Mouse (Mus musculus) embryonic facial prominence, embryonic 12.5 days (tissue): ENCODE data around the gene Tprn. TPM values are rescaled to one million over a fixed set of nuclear protein-coding genes. Genes with fewer than 3 reads are reported as not detected.
A peak's percentile ranks its signal among the peaks of the same experiment; 100 is the strongest.

Experiments used
- ATAC-seq: fragments of 200-750 bp; cut with Nextera tagmentation; 2 replicates; pipeline ENCODE4 v1.8.0; 2017; ENCODE audit not compliant: insufficient number of reproducible peaks, insufficient read depth, low FRiP score, low TSS enrichment
- H3K27ac ChIP-seq: fragments of 300-500 bp; sonication (generic); 2 replicates; pipeline ENCODE4 v1.5.1; 2016; ENCODE audit warnings: mild to moderate bottlenecking
- H3K27me3 ChIP-seq: fragments of 300-500 bp; sonication (generic); 2 replicates; pipeline ENCODE4 v1.6.1; 2016; ENCODE audit warnings: mild to moderate bottlenecking, moderate library complexity
- H3K36me3 ChIP-seq: fragments of 300-500 bp; sonication (generic); 2 replicates; pipeline ENCODE4 v1.6.1; 2016; ENCODE audit warnings: mild to moderate bottlenecking
- H3K4me1 ChIP-seq: fragments of 300-500 bp; sonication (generic); 2 replicates; pipeline ENCODE4 v1.6.1; 2016
- H3K4me2 ChIP-seq: fragments of 300-500 bp; sonication (generic); replicated peaks from 2 replicates; pipeline ENCODE4 v1.6.1; 2016; ENCODE audit warnings: mild to moderate bottlenecking, moderate library complexity
- H3K4me3 ChIP-seq: fragments of 300-500 bp; sonication (generic); 2 replicates; pipeline ENCODE4 v1.5.1; 2016; ENCODE audit warnings: mild to moderate bottlenecking
- H3K9ac ChIP-seq: fragments of 300-500 bp; sonication (generic); 2 replicates; pipeline ENCODE4 v1.6.1; 2016; ENCODE audit warnings: mild to moderate bottlenecking, moderate library complexity
- H3K9me3 ChIP-seq: fragments of 300-500 bp; sonication (generic); 2 replicates; pipeline ENCODE4 v1.6.1; 2016; ENCODE audit warnings: mild to moderate bottlenecking, moderate library complexity
- WGBS: fragments of 180-500 bp; shearing (Covaris S2); methylation state at CpG from one replicate; pipeline ENCODE4 v1.1.7; 2016; 5-methylcytosine and 5-hydroxymethylcytosine counted together
- polyA plus RNA-seq: library from polyadenylated mRNA; unstranded; fragments of >200 nt; fragmentation: Nextera tagmentation; extraction: Ambion mirVana; gene quantifications from 2 replicates; pipeline ENCODE4 v1.2.1, GENCODE M21; 2016

The Tprn gene
- polyA plus RNA-seq, 1 experiment from 2014 or later, result 9.7 TPM

DNA sequence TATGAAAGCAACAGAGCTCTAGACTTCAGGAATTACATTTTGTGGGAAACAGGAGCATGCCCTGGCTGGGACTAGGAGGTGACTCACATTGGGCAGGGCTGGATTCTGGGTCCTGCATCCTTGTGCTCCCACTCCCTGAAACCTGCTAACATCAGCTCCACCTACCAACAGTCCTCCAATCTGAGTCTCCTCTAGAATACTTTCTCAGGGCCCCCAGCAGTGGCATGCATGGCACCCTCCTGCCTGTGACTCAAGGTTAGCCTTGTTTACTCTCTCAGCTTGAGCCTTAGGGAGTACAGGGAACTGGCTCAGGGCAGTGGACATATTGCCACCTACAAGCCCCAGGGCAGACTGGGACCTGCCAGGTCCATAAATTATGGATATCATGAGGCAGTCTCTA lies 24.3 kb upstream of the Tprn start:
- no peak for ATAC-seq
- Histone ChIP-seq H3K4me3 (no peak overlapping the region), H3K27ac (no peak overlapping the region), H3K9me3 (no peaks in the 10 kb centered on the region), H3K36me3 (no peaks in the 10 kb centered on the region), H3K27me3 (peaks cover 38% of the 10 kb centered on the region), H3K4me1 (peaks cover 22% of the 10 kb centered on the region), H3K9ac (no peak overlapping the region), H3K4me2 (no peak overlapping the region)

DNA sequence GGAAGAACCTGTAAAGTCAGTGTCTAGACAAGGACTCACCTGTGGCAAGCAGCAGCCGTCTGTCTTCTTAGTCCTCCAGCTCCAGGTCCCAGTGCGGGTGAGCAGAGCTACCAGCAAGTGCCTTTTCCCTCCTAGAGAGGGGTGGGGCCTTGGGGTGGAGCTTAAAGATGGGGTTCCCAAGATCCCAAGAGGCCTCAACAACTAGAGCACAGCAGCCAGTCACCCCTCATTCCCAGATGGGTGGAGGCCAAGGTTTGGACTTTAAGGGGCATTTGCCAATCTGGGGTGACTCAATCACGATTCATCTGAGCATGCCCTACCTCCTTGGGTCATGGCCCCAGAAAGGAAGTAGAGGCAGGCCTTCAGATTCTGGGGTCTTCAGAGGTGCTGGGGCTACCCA lies 22.7 kb upstream of the Tprn start:
- Histone ChIP-seq H3K4me3 (no peak overlapping the region), H3K9ac (no peak overlapping the region), H3K36me3 (no peaks in the 10 kb centered on the region), H3K4me1 (peaks cover 22% of the 10 kb centered on the region), H3K27ac (no peak overlapping the region), H3K27me3 (peaks cover 49% of the 10 kb centered on the region), H3K9me3 (no peaks in the 10 kb centered on the region), H3K4me2 (no peak overlapping the region)
- ATAC-seq, result no peak
- 86% methylated on average over 3 of the region's 3 CpGs for WGBS

DNA sequence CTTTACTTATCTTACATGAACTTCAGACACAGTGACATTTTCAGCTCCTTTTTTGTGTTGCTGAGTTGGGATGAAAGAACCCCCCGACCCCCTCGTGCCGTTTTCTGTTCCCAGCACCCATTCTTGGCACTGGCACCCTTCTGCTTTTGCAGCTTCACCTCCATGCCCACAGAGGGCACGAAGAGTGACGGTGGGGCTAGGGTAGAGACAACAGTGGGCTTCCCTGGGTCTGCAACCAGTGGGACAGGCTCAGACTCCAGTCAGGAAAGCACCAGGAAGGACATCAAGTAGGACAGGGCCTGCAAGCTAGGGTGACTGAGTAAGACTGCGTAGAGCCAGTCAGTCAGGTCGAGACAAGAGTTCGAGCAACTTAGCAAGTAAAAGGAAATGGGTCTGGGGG lies 22.1 kb upstream of the Tprn start:
- H3K27me3 ChIP-seq, result peaks cover 46% of the 10 kb centered on the region
- peaks cover 2% of the 10 kb centered on the region; the same call in 1 of the 2 replicates for H3K36me3 ChIP-seq
- H3K27ac ChIP-seq, result peak overlapping the region; percentile 8; the same call in 1 of the 2 replicates
- peak overlapping the region; percentile 98 for H3K4me2 ChIP-seq
- no peaks in the 10 kb centered on the region for H3K9me3 ChIP-seq
- 48% methylated on average over 8 of the region's 8 CpGs for WGBS
- no peak for ATAC-seq
- peaks cover 22% of the 10 kb centered on the region for H3K4me1 ChIP-seq
- H3K4me3 ChIP-seq, result peak overlapping the region; percentile 34
- 0 out of 2 replicates have a peak overlapping the region, but pooled peaks have one; percentile 6 for H3K9ac ChIP-seq

DNA sequence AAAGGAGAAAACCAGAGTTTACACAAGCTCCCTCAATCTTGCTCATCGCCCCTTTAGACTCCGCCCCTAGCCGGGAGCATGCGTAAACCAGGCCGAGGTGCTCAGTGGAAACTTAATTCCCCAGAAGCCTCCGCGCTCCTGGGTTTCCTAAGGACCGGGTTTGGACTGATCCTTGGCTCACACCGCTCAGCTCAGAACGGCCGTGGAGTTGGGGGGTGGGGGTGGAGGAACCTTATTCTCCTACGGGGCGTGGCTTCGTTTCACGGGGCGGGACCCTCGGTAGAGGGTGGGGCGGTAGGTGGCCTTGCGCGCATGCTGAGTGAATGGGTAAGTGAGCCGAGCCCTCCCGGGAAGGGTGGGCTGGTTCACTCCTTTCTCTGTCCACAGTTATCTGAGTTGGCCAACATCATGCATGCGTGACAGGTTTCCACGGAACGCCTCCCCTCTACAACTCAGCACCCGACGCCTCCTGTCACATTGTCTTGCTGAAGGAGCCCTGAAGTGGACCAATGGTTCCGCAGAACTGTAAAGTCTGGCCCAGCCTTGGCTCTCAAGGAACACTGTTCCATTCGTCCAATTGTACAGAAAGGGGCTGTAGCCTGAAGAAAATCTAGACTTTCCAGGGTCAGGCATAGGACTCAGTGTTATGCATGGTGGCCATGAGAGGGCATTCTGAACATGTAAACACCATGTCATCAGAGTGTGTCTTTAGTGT lies 21.5 kb upstream of the Tprn start:
- Histone ChIP-seq H3K4me3 (peak overlapping the region; percentile 34), H3K36me3 (peaks cover 6% of the 10 kb centered on the region; the same call in 1 of the 2 replicates), H3K9me3 (no peaks in the 10 kb centered on the region), H3K4me1 (peaks cover 22% of the 10 kb centered on the region), H3K9ac (peak overlapping the region; percentile 24; the same call in 1 of the 2 replicates), H3K4me2 (peak overlapping the region; percentile 98), H3K27ac (peak overlapping the region; percentile 8; the same call in 1 of the 2 replicates), H3K27me3 (peaks cover 43% of the 10 kb centered on the region)
- WGBS, result 1% methylated on average over 29 of the region's 29 CpGs
- ATAC-seq, result peak; percentile 81

DNA sequence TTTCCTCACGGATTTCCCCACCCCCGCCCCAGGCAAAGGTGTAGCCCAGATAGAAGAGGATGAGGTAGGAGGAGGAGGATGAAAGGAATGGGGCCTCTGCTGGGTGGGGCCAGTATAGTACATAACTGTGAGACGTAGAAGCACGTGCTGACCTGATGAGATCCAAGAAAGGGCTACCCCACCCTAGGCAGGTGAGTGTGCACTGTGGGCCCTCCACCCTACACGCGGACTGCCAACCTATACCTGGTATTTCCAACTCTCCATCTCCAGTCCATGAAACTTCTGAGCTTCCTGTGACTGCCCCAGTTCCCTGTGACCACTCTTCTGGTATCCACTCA lies 21.0 kb upstream of the Tprn start:
- Histone ChIP-seq H3K9ac (no peak overlapping the region), H3K36me3 (peaks cover 11% of the 10 kb centered on the region), H3K27ac (no peak overlapping the region), H3K4me2 (peak overlapping the region; percentile 98), H3K9me3 (no peaks in the 10 kb centered on the region), H3K4me3 (peak overlapping the region; percentile 52), H3K4me1 (peaks cover 22% of the 10 kb centered on the region), H3K27me3 (peaks cover 39% of the 10 kb centered on the region)
- 0 out of 2 replicates have a peak, but pooled peaks have one; percentile 19 for ATAC-seq
- 21% methylated on average over 6 of the region's 6 CpGs for WGBS

DNA sequence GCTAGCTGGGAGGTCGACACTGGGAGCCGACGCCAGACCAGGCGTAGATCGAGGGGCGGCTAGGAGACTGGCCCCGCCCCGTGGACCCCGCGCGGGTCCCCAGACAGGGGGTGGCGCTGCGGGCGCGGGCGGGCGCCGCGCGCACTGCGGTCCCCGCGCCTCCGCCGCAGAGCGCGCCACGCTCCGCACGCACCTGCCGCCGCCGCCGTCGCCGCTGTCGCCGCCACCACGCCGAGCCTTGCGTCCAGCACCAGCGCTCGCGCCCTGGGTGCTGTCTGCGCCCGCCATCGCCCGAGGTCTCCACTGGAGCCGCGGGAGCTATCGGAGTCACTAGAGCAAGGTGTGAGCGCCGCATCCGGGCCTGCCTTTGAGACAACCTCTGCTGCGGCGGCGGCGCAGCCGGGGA lies 20.3 kb upstream of the Tprn start, which contains the start of the genes Rnf208 and Cysrt1:
Gene Rnf208, plus strand, starts transcription at position 155 of the 406 bp plus-strand sequence.
Gene Cysrt1, minus strand, starts transcription at position 352 of the 406 bp plus-strand sequence.
- no peaks in the 10 kb centered on the region for H3K9me3 ChIP-seq
- peak within 1 kb of the TSS; percentile 52 for H3K9ac ChIP-seq
- WGBS, result under 1% methylated on average over 59 of the region's 59 CpGs
- peaks cover 39% of the 10 kb centered on the region for H3K27me3 ChIP-seq
- H3K27ac ChIP-seq, result 0 out of 2 replicates have a peak within 1 kb of the TSS, but pooled peaks have one; percentile 8
- peak within 1 kb of the TSS; percentile 98 for H3K4me2 ChIP-seq
- H3K4me3 ChIP-seq, result peak within 1 kb of the TSS; percentile 52
- peaks cover 12% of the 10 kb centered on the region for H3K36me3 ChIP-seq
- ATAC-seq, result no peak
- H3K4me1 ChIP-seq, result peaks cover 22% of the 10 kb centered on the region

DNA sequence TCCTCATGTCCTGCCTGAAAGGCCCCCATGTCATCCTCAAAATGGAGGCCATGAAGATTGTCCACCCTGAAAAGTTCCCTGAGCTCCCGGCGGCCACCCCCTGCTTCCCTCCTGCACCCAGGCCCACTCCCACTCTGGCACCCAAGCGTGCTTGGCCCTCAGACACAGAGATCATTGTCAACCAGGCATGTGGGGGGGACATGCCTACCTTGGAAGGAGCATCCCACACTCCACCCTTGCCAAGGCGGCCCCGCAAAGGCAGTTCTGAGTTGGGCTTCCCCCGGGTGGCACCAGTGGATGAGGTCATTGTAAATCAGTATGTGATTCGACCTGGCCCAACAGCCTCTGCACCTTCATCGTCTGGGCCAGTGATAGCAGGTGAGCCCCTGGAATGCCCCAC lies 19.1 kb upstream of the Tprn start:
- Histone ChIP-seq H3K4me3 (no peak overlapping the region), H3K36me3 (peaks cover 25% of the 10 kb centered on the region), H3K4me2 (peak overlapping the region; percentile 98; the same call in 1 of the 2 replicates), H3K4me1 (peaks cover 22% of the 10 kb centered on the region), H3K9me3 (no peaks in the 10 kb centered on the region), H3K9ac (0 out of 2 replicates have a peak overlapping the region, but pooled peaks have one; percentile 52), H3K27ac (no peak overlapping the region), H3K27me3 (peaks cover 34% of the 10 kb centered on the region)
- no peak for ATAC-seq
- 77% methylated on average over 8 of the region's 8 CpGs for WGBS

DNA sequence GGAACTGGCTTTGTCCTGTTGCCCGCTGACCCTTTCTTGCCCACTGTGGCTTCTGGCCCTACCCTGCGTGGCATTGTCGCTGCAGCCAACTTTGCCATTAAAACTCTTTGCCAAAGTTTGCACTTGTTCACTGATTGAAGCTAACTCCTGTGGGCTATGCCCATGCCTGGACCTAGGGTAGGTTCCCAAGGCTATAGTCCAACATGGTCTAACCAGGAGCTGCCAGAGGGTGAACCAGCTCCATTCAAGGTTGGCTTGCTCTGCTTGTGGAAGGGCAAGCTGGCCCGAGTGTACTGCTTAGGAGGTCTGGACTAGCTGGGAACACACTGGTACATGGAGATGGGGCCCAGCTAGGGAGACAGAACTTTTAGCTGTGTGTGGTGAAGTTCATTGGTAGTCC lies 18.3 kb upstream of the Tprn start:
- Histone ChIP-seq H3K27ac (no peak overlapping the region), H3K4me1 (peaks cover 22% of the 10 kb centered on the region), H3K4me2 (no peak overlapping the region), H3K27me3 (peaks cover 34% of the 10 kb centered on the region), H3K9me3 (no peaks in the 10 kb centered on the region), H3K36me3 (peaks cover 33% of the 10 kb centered on the region), H3K9ac (no peak overlapping the region), H3K4me3 (no peak overlapping the region)
- ATAC-seq, result no peak
- 89% methylated on average over 4 of the region's 4 CpGs for WGBS

DNA sequence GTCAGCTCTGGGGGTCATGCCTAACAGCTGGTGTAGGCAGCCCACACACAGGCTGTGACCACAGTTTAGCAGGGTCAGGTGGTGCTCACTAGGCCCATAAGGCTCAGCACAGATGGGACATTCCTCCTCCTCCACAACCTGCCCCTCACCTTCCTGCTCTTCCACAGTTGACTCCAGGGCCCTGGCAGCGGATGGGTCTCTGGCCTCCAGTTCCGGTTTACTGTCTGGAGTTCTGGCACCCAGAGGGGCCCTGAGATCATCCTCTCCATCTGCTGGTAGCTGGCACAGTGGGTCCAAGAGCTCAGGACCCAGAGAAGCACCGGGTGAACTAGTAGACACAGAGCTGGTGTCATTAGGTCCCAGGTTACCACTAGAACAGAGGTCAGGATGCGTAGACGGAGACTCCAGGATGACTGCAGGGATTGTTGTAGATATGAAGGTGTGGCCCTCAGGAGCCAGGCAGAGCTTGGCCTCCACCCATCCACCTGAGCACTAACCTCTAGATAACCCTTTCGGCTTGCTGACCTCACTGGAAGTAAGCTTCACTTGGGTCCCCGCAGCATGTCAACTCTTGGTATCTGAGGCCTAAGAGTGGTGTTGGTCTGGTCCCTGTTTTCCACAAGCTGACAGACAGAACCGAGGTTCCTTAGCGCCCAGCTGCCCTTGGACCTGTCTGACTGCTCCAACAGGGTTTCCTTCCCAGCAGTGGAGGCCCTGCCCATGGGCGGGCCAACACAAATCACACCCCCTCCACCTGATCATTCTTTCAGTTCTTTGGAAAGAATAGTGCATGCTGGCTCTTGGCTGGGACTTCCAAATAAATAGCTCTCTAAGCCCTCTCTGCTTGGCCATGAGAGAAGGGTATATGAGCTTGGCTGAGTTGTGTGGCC lies 16.0 kb upstream of the Tprn start, which contains the start of gene AL732309.1:
Gene AL732309.1, minus strand, starts transcription at position 681 of the 890 bp plus-strand sequence.
- Histone ChIP-seq H3K36me3 (peaks cover 48% of the 10 kb centered on the region), H3K4me1 (peaks cover 13% of the 10 kb centered on the region), H3K27ac (no peak within 1 kb of the TSS), H3K4me2 (no peak within 1 kb of the TSS), H3K9ac (peak within 1 kb of the TSS; percentile 15; the same call in 1 of the 2 replicates), H3K4me3 (no peak within 1 kb of the TSS), H3K27me3 (peaks cover 28% of the 10 kb centered on the region), H3K9me3 (no peaks in the 10 kb centered on the region)
- ATAC-seq, result no peak
- 93% methylated on average over 10 of the region's 10 CpGs for WGBS

DNA sequence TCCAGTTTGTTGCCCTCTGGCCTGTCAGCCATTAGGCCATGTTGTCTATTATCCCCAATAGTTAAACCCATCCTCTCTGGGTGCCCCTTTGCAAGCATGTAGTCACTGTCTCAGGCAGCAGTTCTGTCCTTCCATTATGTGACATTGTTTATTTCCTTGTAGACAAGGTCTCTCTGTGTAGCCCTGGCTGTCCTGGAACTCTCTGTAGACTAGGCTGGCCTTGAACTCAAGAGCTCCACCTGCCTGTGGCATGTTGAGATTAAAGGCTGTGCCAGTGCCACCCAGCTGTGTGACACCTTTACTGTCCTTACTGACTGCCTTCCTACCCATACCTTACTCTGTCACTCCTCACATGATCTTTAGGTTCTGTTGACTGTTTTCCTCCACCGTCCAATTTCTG lies 10.1 kb upstream of the Tprn start:
- 83% methylated on average over 1 of the region's 1 CpGs for WGBS
- Histone ChIP-seq H3K4me1 (peaks cover 14% of the 10 kb centered on the region), H3K36me3 (peaks cover 34% of the 10 kb centered on the region), H3K4me2 (no peak overlapping the region), H3K4me3 (no peak overlapping the region), H3K9me3 (no peaks in the 10 kb centered on the region), H3K27me3 (no peaks in the 10 kb centered on the region), H3K9ac (no peak overlapping the region), H3K27ac (no peak overlapping the region)
- no peak for ATAC-seq

DNA sequence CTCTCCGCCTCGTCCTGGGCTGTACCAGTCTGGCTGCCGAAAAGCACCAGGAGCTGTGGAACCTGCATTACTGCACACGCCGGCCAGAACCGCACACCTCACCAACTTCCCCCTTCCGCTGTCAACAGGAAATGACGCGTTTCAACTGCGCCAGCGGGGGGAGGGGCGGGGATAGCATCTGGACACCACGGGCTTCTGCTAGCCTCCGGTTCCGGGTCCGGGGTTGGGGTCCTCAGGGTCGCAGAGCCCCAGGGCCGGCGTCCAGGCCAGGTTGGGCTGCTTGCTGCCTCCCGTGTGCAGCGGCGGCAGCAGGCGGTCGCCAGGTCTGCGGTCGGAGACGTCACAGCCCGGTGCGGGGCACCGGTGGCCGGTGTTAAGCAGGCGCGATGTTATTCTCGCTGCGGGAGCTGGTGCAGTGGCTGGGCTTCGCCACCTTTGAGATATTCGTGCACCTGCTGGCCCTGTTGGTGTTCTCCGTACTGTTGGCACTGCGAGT lies 7.1 kb upstream of the Tprn start, which contains the start of gene Tmem203:
Gene Tmem203, plus strand, starts transcription at position 156 of the 496 bp plus-strand sequence.
- under 1% methylated on average over 39 of the region's 39 CpGs for WGBS
- Histone ChIP-seq H3K27ac (peak within 1 kb of the TSS; percentile 74), H3K4me1 (peaks cover 14% of the 10 kb centered on the region), H3K9me3 (no peaks in the 10 kb centered on the region), H3K27me3 (no peaks in the 10 kb centered on the region), H3K4me2 (peak within 1 kb of the TSS; percentile 97), H3K4me3 (peak within 1 kb of the TSS; percentile 98), H3K9ac (peak within 1 kb of the TSS; percentile 87), H3K36me3 (peaks cover 5% of the 10 kb centered on the region)
- ATAC-seq, result peak; percentile 58
